In the genomic region with DNA sequence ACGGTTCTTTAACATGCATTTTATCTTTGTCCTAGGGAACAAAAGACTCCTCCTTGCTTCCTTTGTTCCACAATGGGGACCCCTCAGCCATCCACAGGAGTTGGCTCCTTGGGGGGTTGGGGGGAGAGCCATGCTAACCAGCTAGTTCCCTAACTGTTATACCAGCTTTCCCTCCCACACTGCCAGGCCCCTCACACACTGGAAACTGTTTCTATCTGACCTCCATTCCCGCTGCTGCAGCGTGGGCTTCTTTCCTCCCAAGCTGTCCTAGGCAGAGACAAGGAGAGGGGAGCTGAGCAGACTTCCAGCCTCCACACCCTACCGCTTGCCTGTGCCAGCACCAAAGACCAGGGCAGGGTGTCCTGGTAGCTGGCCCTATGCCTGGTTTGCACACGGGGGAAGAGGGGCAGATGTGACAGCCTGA, we compare ENCODE assay signal across 11 mouse cellular contexts. TPM values are rescaled to one million over a fixed set of nuclear protein-coding genes. Genes with fewer than 3 reads are reported as not detected.
A peak's percentile ranks its signal among the peaks of the same experiment; 100 is the strongest.
DNase-seq lines count a peak whose midpoint lies in the region; ATAC-seq lines count a peak whose summit lies in the region.
"Had no signal": no experiment of that assay in that cellular context is flagged by ENCODE, and none has a peak within 500 bp of the region (broad histone marks: within the 10 kb centered on the region; RNA-seq: fewer than 3 reads in every experiment).

No protein-coding gene starts in this region.

- WGBS in embryonic facial prominence, embryonic 10.5 days, result 35% methylated on average over 5 of the region's 5 CpGs
- 31% methylated on average over 5 of the region's 5 CpGs for WGBS in midbrain, embryonic 10.5 days
- 49% methylated on average over 5 of the region's 5 CpGs for WGBS in kidney, embryonic 14.5 days

- peaks cover 100% of the 10 kb centered on the region for H3K27me3 ChIP-seq in embryonic facial prominence, embryonic 10.5 days (replicated peaks; ENCODE audit: low read depth, poor library complexity, severe bottlenecking)
- peaks cover 100% of the 10 kb centered on the region for H3K27me3 ChIP-seq in midbrain, embryonic 10.5 days (ENCODE audit: low read depth, poor library complexity, severe bottlenecking)
- H3K27me3 ChIP-seq in kidney, embryonic 14.5 days (ENCODE audit: control insufficient read depth, insufficient read depth, low read length), result peaks cover 72% of the 10 kb centered on the region

- ATAC-seq in kidney, embryonic 14.5 days (ENCODE audit: low FRiP score, low TSS enrichment), result no peak

- H3K36me3 ChIP-seq in embryonic facial prominence, embryonic 10.5 days (replicated peaks), result no peaks in the 10 kb centered on the region
- H3K36me3 ChIP-seq in midbrain, embryonic 10.5 days, result no peaks in the 10 kb centered on the region
- no peaks in the 10 kb centered on the region for H3K36me3 ChIP-seq in kidney, embryonic 14.5 days (ENCODE audit: control insufficient read depth, insufficient read depth, low read length)
- H3K36me3 ChIP-seq: liver, embryonic 15.5 days had no signal

- no peak overlapping the region for H3K9ac ChIP-seq in kidney, embryonic 14.5 days (ENCODE audit: low read depth, low read length)
- H3K9ac ChIP-seq: liver, embryonic 15.5 days had no signal

- peak; percentile 57 to 67 for DNase-seq in layer of hippocampus, adult 18-20 months (ENCODE audit: low spot score in 2 of 2)
- no peak for DNase-seq in layer of hippocampus, adult 9-10 months (ENCODE audit: low spot score)
- peak; percentile 78 for DNase-seq in R1 (ENCODE audit: low read depth, low spot score)
- DNase-seq in embryonic facial prominence, embryonic 10.5 days (ENCODE audit: low spot score), result no peak
- no peak for DNase-seq in midbrain, embryonic 10.5 days (ENCODE audit: low spot score)
- no peak for DNase-seq in gastrocnemius, postnatal 36 days
- no peak for DNase-seq in retina, embryonic 14.5 days (ENCODE audit: low spot score)

- intact Hi-C loops in gastrocnemius, postnatal 36 days (cut with DNase I), result no loop called here

- H3K4me2 ChIP-seq in kidney, embryonic 14.5 days (replicated peaks; ENCODE audit: low read depth, low read length), result no peak overlapping the region
- H3K4me2 ChIP-seq: liver, embryonic 15.5 days had no signal

- H3K27ac ChIP-seq in embryonic facial prominence, embryonic 10.5 days (replicated peaks), result 0 out of 2 replicates have a peak overlapping the region, but pooled peaks have one; percentile 25
- H3K27ac ChIP-seq in midbrain, embryonic 10.5 days (replicated peaks), result peak overlapping the region; percentile 65
- no peak overlapping the region for H3K27ac ChIP-seq in kidney, embryonic 14.5 days (ENCODE audit: low read depth, low read length)
- H3K27ac ChIP-seq: liver, embryonic 15.5 days had no signal

- no peak overlapping the region for H3K4me3 ChIP-seq in embryonic facial prominence, embryonic 10.5 days
- 0 out of 2 replicates have a peak overlapping the region, but pooled peaks have one; percentile 17 for H3K4me3 ChIP-seq in midbrain, embryonic 10.5 days
- H3K4me3 ChIP-seq in kidney, embryonic 14.5 days (ENCODE audit: low read length), result no peak overlapping the region
- H3K4me3 ChIP-seq: liver, embryonic 15.5 days had no signal

- peaks cover 97% of the 10 kb centered on the region for H3K4me1 ChIP-seq in embryonic facial prominence, embryonic 10.5 days
- peaks cover 99% of the 10 kb centered on the region for H3K4me1 ChIP-seq in midbrain, embryonic 10.5 days
- H3K4me1 ChIP-seq in kidney, embryonic 14.5 days (ENCODE audit: control insufficient read depth, insufficient read depth, low read length), result peaks cover 10% of the 10 kb centered on the region; the same call in 1 of the 2 replicates

- no peaks in the 10 kb centered on the region for H3K9me3 ChIP-seq in embryonic facial prominence, embryonic 10.5 days
- no peaks in the 10 kb centered on the region for H3K9me3 ChIP-seq in midbrain, embryonic 10.5 days (replicated peaks)
- H3K9me3 ChIP-seq in kidney, embryonic 14.5 days (ENCODE audit: control insufficient read depth, low read length), result no peaks in the 10 kb centered on the region
- H3K9me3 ChIP-seq: liver, embryonic 15.5 days had no signal

RNA-seq across cellular contexts. Expression of a gene that starts 6.7 kb away (rescaled TPM):
- total RNA-seq in layer of hippocampus, adult 18-20 months (2021), result 100 to 1,000 TPM; 218 to 221 TPM
- polyA plus RNA-seq in embryonic facial prominence, embryonic 10.5 days (2016; fragmentation: Nextera tagmentation; extraction: Ambion mirVana), result 0.72 and 0.80 TPM in 2 replicates
- 0.89 and 1.6 TPM in 2 replicates for polyA plus RNA-seq in midbrain, embryonic 10.5 days (2016; fragmentation: Nextera tagmentation; extraction: Ambion mirVana)
- 0.97 and 1.1 TPM in 2 replicates for polyA plus RNA-seq in kidney, embryonic 14.5 days (2014; fragmentation: Nextera tagmentation; extraction: Ambion mirVana)
- under 1 TPM; 0.59 to 0.72 TPM for total RNA-seq in gastrocnemius, postnatal 36 days (2021)
- total RNA-seq: megakaryocyte-erythroid progenitor cell, adult 5-6 weeks had no signal
- polyA plus RNA-seq: heart, postnatal 0 days; liver, embryonic 15.5 days had no signal

Comparison
In these comparisons a context has a peak if more than half of its experiments do, and no peak if none do; other contexts are left out.
1. DNase-seq: peak in layer of hippocampus, adult 18-20 months (2 of 2) and R1 (single experiment); none in layer of hippocampus, adult 9-10 months (single experiment), embryonic facial prominence, embryonic 10.5 days (single experiment), midbrain, embryonic 10.5 days (single experiment), gastrocnemius, postnatal 36 days (0 of 2) and retina, embryonic 14.5 days (single experiment).